Mouse (Mus musculus): Measurements from ENCODE around the gene Pbdc1.
A peak's percentile ranks its signal among the peaks of the same experiment; 100 is the strongest.
"Not testable (repeated sequence)": the region's sequence is repeated elsewhere in the genome, so short reads cannot be mapped to it uniquely, and the experiment has no call there.

The Pbdc1 gene

GRCm38 (mm10) chrX:105079615-105080092, at the start of gene Pbdc1:
Gene Pbdc1, plus strand, starts transcription at chrX:105079756.
- DNase-seq = peak; percentile 92

- DNase-seq = no peak
Measured at GRCm38 (mm10) chrX:105037666-105038065, 41.9 kb upstream of the Pbdc1 start.

GRCm38 (mm10) chrX:105064294-105064693, 15.3 kb upstream of the Pbdc1 start:
- no peak for DNase-seq

- no peak for DNase-seq
Measured at GRCm38 (mm10) chrX:105064801-105065200, 14.8 kb upstream of the Pbdc1 start.

GRCm38 (mm10) chrX:105069671-105070503, 9.7 kb upstream of the Pbdc1 start:
- DNase-seq = peak; percentile 84

GRCm38 (mm10) chrX:105079151-105079550, 405 bp upstream of the Pbdc1 start:
- no peak for DNase-seq

- no peak for DNase-seq
Measured at GRCm38 (mm10) chrX:105080096-105080495, 540 bp downstream of the Pbdc1 start.

GRCm38 (mm10) chrX:105083013-105083412, 3.5 kb downstream of the Pbdc1 start:
- DNase-seq = not testable (repeated sequence)

GRCm38 (mm10) chrX:105104175-105104574, 24.6 kb downstream of the Pbdc1 start:
- DNase-seq = no peak

- DNase-seq = no peak
Measured at GRCm38 (mm10) chrX:105114994-105115393, 35.4 kb downstream of the Pbdc1 start.

- peak; percentile 88 for DNase-seq
Measured at GRCm38 (mm10) chrX:105120275-105121226, 41.0 kb downstream of the Pbdc1 start, which contains the start of gene Magee1. Gene Magee1, plus strand, starts transcription at chrX:105120378.

GRCm38 (mm10) chrX:105121227-105121865, 41.8 kb downstream of the Pbdc1 start:
- DNase-seq = peak; percentile 84

- DNase-seq = no peak
Measured at GRCm38 (mm10) chrX:105124903-105125302, 45.3 kb downstream of the Pbdc1 start.

- no peak for DNase-seq
Measured at GRCm38 (mm10) chrX:105151872-105152461, 72.4 kb downstream of the Pbdc1 start.

GRCm38 (mm10) chrX:105165007-105165406, 85.5 kb downstream of the Pbdc1 start:
- not testable (repeated sequence) for DNase-seq
